Mouse (Mus musculus): ENCODE results near the gene Cadm3. TPM values are rescaled to one million over a fixed set of nuclear protein-coding genes. Genes with fewer than 3 reads are reported as not detected.

The Cadm3 gene
- polyA plus RNA-seq, 1 experiment from 2014 or later = 1.6 TPM

GRCm38 (mm10) chr1:173371586-173371985 lies 4.1 kb upstream of the Cadm3 start:
- Histone ChIP-seq H3K4me1 (peaks cover 23% of the 10 kb centered on the region), H3K27ac (no peak overlapping the region), H3K27me3 (ENCODE audit: poor library complexity, severe bottlenecking) (peaks cover 28% of the 10 kb centered on the region; the same call in 1 of the 2 replicates), H3K9me3 (no peaks in the 10 kb centered on the region), H3K36me3 (replicated peaks) (no peaks in the 10 kb centered on the region), H3K4me3 (no peak overlapping the region)
- WGBS = 83% methylated on average over 6 of the region's 6 CpGs
- no peak for DNase-seq (ENCODE audit: extremely low spot score, low spot score)

- DNase-seq (ENCODE audit: extremely low spot score, low spot score) = no peak
- H3K27me3 ChIP-seq (ENCODE audit: poor library complexity, severe bottlenecking) = peaks cover 39% of the 10 kb centered on the region
- no peak overlapping the region for H3K27ac ChIP-seq
- H3K9me3 ChIP-seq = no peaks in the 10 kb centered on the region
- H3K4me1 ChIP-seq = peaks cover 34% of the 10 kb centered on the region
- no peaks in the 10 kb centered on the region for H3K36me3 ChIP-seq (replicated peaks)
- no peak overlapping the region for H3K4me3 ChIP-seq
- 70% methylated on average over 6 of the region's 6 CpGs for WGBS
Measured at GRCm38 (mm10) chr1:173370456-173370855, 3.0 kb upstream of the Cadm3 start.

GRCm38 (mm10) chr1:173369611-173370010 lies 2.1 kb upstream of the Cadm3 start:
- 69% methylated on average over 2 of the region's 2 CpGs for WGBS
- H3K36me3 ChIP-seq (replicated peaks) = no peaks in the 10 kb centered on the region
- peaks cover 36% of the 10 kb centered on the region for H3K4me1 ChIP-seq
- H3K4me3 ChIP-seq = no peak overlapping the region
- no peaks in the 10 kb centered on the region for H3K9me3 ChIP-seq
- no peak overlapping the region for H3K27ac ChIP-seq
- no peak for DNase-seq (ENCODE audit: extremely low spot score, low spot score)
- H3K27me3 ChIP-seq (ENCODE audit: poor library complexity, severe bottlenecking) = peaks cover 42% of the 10 kb centered on the region

GRCm38 (mm10) chr1:173366701-173367355 lies 667 bp downstream of the Cadm3 start:
- peak overlapping the region; percentile 89 for H3K27ac ChIP-seq
- H3K36me3 ChIP-seq (replicated peaks) = no peaks in the 10 kb centered on the region
- peak; percentile 31 for DNase-seq (ENCODE audit: extremely low spot score, low spot score)
- H3K9me3 ChIP-seq = no peaks in the 10 kb centered on the region
- H3K27me3 ChIP-seq (ENCODE audit: poor library complexity, severe bottlenecking) = peaks cover 42% of the 10 kb centered on the region
- WGBS = under 1% methylated on average over 31 of the region's 31 CpGs
- H3K4me1 ChIP-seq = peaks cover 36% of the 10 kb centered on the region
- peak overlapping the region; percentile 84 for H3K4me3 ChIP-seq

GRCm38 (mm10) chr1:173365970-173366409 lies 1.5 kb downstream of the Cadm3 start:
- 0% methylated on average over 13 of the region's 13 CpGs for WGBS
- Histone ChIP-seq H3K27me3 (ENCODE audit: poor library complexity, severe bottlenecking) (peaks cover 42% of the 10 kb centered on the region), H3K27ac (peak overlapping the region; percentile 20; the same call in 1 of the 2 replicates), H3K36me3 (replicated peaks) (no peaks in the 10 kb centered on the region), H3K9me3 (no peaks in the 10 kb centered on the region), H3K4me1 (peaks cover 36% of the 10 kb centered on the region), H3K4me3 (peak overlapping the region; percentile 84)
- no peak for DNase-seq (ENCODE audit: extremely low spot score, low spot score)

- H3K36me3 ChIP-seq (replicated peaks) = no peaks in the 10 kb centered on the region
- no peak overlapping the region for H3K4me3 ChIP-seq
- 96% methylated on average over 4 of the region's 4 CpGs for WGBS
- H3K4me1 ChIP-seq = peaks cover 30% of the 10 kb centered on the region
- no peak overlapping the region for H3K27ac ChIP-seq
- no peak for DNase-seq (ENCODE audit: extremely low spot score, low spot score)
- H3K27me3 ChIP-seq (ENCODE audit: poor library complexity, severe bottlenecking) = peaks cover 37% of the 10 kb centered on the region
- H3K9me3 ChIP-seq = no peaks in the 10 kb centered on the region
Measured at GRCm38 (mm10) chr1:173364125-173364800, 3.2 kb downstream of the Cadm3 start.

GRCm38 (mm10) chr1:173363436-173363835 lies 4.1 kb downstream of the Cadm3 start:
- Histone ChIP-seq H3K4me1 (peaks cover 30% of the 10 kb centered on the region), H3K27me3 (ENCODE audit: poor library complexity, severe bottlenecking) (peaks cover 29% of the 10 kb centered on the region), H3K27ac (no peak overlapping the region), H3K4me3 (no peak overlapping the region), H3K36me3 (replicated peaks) (no peaks in the 10 kb centered on the region), H3K9me3 (no peaks in the 10 kb centered on the region)
- DNase-seq (ENCODE audit: extremely low spot score, low spot score) = no peak
- WGBS = 97% methylated on average over 2 of the region's 2 CpGs

GRCm38 (mm10) chr1:173361651-173362050 lies 5.8 kb downstream of the Cadm3 start:
- WGBS = 44% methylated on average over 6 of the region's 6 CpGs
- H3K27ac ChIP-seq = no peak overlapping the region
- H3K9me3 ChIP-seq = no peaks in the 10 kb centered on the region
- H3K27me3 ChIP-seq (ENCODE audit: poor library complexity, severe bottlenecking) = peaks cover 14% of the 10 kb centered on the region
- no peak for DNase-seq (ENCODE audit: extremely low spot score, low spot score)
- no peak overlapping the region for H3K4me3 ChIP-seq
- no peaks in the 10 kb centered on the region for H3K36me3 ChIP-seq (replicated peaks)
- H3K4me1 ChIP-seq = peaks cover 13% of the 10 kb centered on the region

GRCm38 (mm10) chr1:173359590-173360290 lies 7.8 kb downstream of the Cadm3 start:
- H3K4me3 ChIP-seq = no peak overlapping the region
- DNase-seq (ENCODE audit: extremely low spot score, low spot score) = no peak
- WGBS = 88% methylated on average over 4 of the region's 4 CpGs

GRCm38 (mm10) chr1:173357799-173358198 lies 9.7 kb downstream of the Cadm3 start:
- no peaks in the 10 kb centered on the region; the same call in 1 of the 2 replicates for H3K36me3 ChIP-seq (replicated peaks)
- 54% methylated on average over 4 of the region's 4 CpGs for WGBS

More at GRCm38 (mm10) chr1:173359590-173360290, 7.8 kb downstream of the Cadm3 start:
- no peaks in the 10 kb centered on the region; the same call in 1 of the 2 replicates for H3K36me3 ChIP-seq (replicated peaks)
- H3K27me3 ChIP-seq (ENCODE audit: poor library complexity, severe bottlenecking) = no peaks in the 10 kb centered on the region
- H3K27ac ChIP-seq = no peak overlapping the region
- H3K4me1 ChIP-seq = peaks cover 6% of the 10 kb centered on the region
- no peaks in the 10 kb centered on the region for H3K9me3 ChIP-seq

GRCm38 (mm10) chr1:173356699-173357098 lies 10.8 kb downstream of the Cadm3 start:
- WGBS = 88% methylated on average over 2 of the region's 2 CpGs

More at GRCm38 (mm10) chr1:173357799-173358198, 9.7 kb downstream of the Cadm3 start:
- Histone ChIP-seq H3K4me1 (peaks cover 6% of the 10 kb centered on the region), H3K27me3 (ENCODE audit: poor library complexity, severe bottlenecking) (no peaks in the 10 kb centered on the region), H3K27ac (no peak overlapping the region), H3K4me3 (no peak overlapping the region), H3K9me3 (no peaks in the 10 kb centered on the region)
- no peak for DNase-seq (ENCODE audit: extremely low spot score, low spot score)

GRCm38 (mm10) chr1:173355107-173355846 lies 12.2 kb downstream of the Cadm3 start:
- Histone ChIP-seq H3K9me3 (no peaks in the 10 kb centered on the region), H3K4me1 (peaks cover 18% of the 10 kb centered on the region), H3K4me3 (no peak overlapping the region), H3K27me3 (ENCODE audit: poor library complexity, severe bottlenecking) (no peaks in the 10 kb centered on the region), H3K27ac (no peak overlapping the region), H3K36me3 (replicated peaks) (no peaks in the 10 kb centered on the region; the same call in 1 of the 2 replicates)
- DNase-seq (ENCODE audit: extremely low spot score, low spot score) = no peak
- WGBS = 82% methylated on average over 7 of the region's 7 CpGs

More at GRCm38 (mm10) chr1:173356699-173357098, 10.8 kb downstream of the Cadm3 start:
- Histone ChIP-seq H3K27ac (no peak overlapping the region), H3K4me3 (no peak overlapping the region), H3K9me3 (no peaks in the 10 kb centered on the region), H3K27me3 (ENCODE audit: poor library complexity, severe bottlenecking) (no peaks in the 10 kb centered on the region), H3K36me3 (replicated peaks) (no peaks in the 10 kb centered on the region; the same call in 1 of the 2 replicates), H3K4me1 (peaks cover 6% of the 10 kb centered on the region)
- DNase-seq (ENCODE audit: extremely low spot score, low spot score) = no peak
